Mouse (Mus musculus) kidney, postnatal 0 days (tissue): ENCODE measurements at regions not wholly inside any gene's neighbourhood (a gene's known extent, or its start where the extent isn't known, plus 50 kb on each side); places are given as distances from the start of the nearest gene placed in this dataset.

Experiments used
- ATAC-seq: fragments of 200-750 bp; cut with Nextera tagmentation; replicated peaks from 2 replicates; pipeline ENCODE4 v1.8.0; 2017; ENCODE audit warnings: low read depth, moderate number of reproducible peaks, moderate TSS enrichment, moderate library complexity; ENCODE audit not compliant: low FRiP score
- DNase-seq: peaks from one replicate; pipeline ENCODE4 v3.0.0-alpha.2; 2016; ENCODE audit warnings: low spot score
- H3K27ac ChIP-seq: fragments of 300-500 bp; sonication (generic); 2 replicates; pipeline ENCODE4 v1.5.1; 2014; ENCODE audit warnings: mild to moderate bottlenecking
- H3K27me3 ChIP-seq: fragments of 300-500 bp; sonication (generic); 2 replicates; pipeline ENCODE4 v1.6.1; 2014; ENCODE audit warnings: low read length, mixed read lengths; ENCODE audit not compliant: insufficient read depth
- H3K36me3 ChIP-seq: fragments of 300-500 bp; sonication (generic); 2 replicates; pipeline ENCODE4 v1.6.1; 2014; ENCODE audit warnings: low read length, mixed read lengths; ENCODE audit not compliant: insufficient read depth
- H3K4me1 ChIP-seq: fragments of 300-500 bp; sonication (generic); replicated peaks from 2 replicates; pipeline ENCODE4 v1.6.1; 2014; ENCODE audit warnings: antibody characterized with exemption, low read length, mixed read lengths; ENCODE audit not compliant: insufficient read depth
- H3K4me2 ChIP-seq: fragments of 300-500 bp; sonication (generic); 2 replicates; pipeline ENCODE4 v1.6.1; 2014; ENCODE audit warnings: mild to moderate bottlenecking, low read length, moderate library complexity, mixed read lengths
- H3K4me3 ChIP-seq: fragments of 300-500 bp; sonication (generic); replicated peaks from 2 replicates; pipeline ENCODE4 v1.5.1; 2014; ENCODE audit warnings: low read depth, low read length
- H3K9ac ChIP-seq: fragments of 300-500 bp; sonication (generic); 2 replicates; pipeline ENCODE4 v1.6.1; 2014; ENCODE audit warnings: low read depth, low read length
- H3K9me3 ChIP-seq: fragments of 300-500 bp; sonication (generic); replicated peaks from 2 replicates; pipeline ENCODE4 v1.6.1; 2016; ENCODE audit warnings: low read length, inconsistent platforms, mixed read lengths
- CTCF ChIP-seq: IDR thresholded peaks from 2 replicates; pipeline ENCODE4 v1.5.1; 2016; ENCODE audit warnings: antibody characterized with exemption, low read depth, mild to moderate bottlenecking, moderate library complexity
- WGBS: fragments of 180-500 bp; shearing (Covaris S2); extraction: QIAGEN DNeasy Blood & Tissue Kit; methylation state at CpG from one replicate; pipeline ENCODE4 v1.1.7; 2014; 5-methylcytosine and 5-hydroxymethylcytosine counted together

- no peak for DNase-seq
- no peak for TF ChIP-seq CTCF
- no peaks in the 10 kb centered on the region for H3K4me1 ChIP-seq
- H3K4me2 ChIP-seq, result no peak overlapping the region
- no peak overlapping the region for H3K27ac ChIP-seq
- ATAC-seq, result no peak
- no peak overlapping the region for H3K9ac ChIP-seq
- H3K27me3 ChIP-seq, result no peaks in the 10 kb centered on the region
- no peak overlapping the region for H3K4me3 ChIP-seq
- no peaks in the 10 kb centered on the region for H3K9me3 ChIP-seq
- no peaks in the 10 kb centered on the region for H3K36me3 ChIP-seq
- WGBS, result 88% methylated on average over 7 of the region's 7 CpGs
Measured at GRCm38 (mm10) chr6:143401921-143402320, 234.9 kb downstream of the Etnk1 start.

- Histone ChIP-seq H3K27ac (no peak overlapping the region), H3K27me3 (no peaks in the 10 kb centered on the region), H3K4me3 (no peak overlapping the region), H3K9me3 (no peaks in the 10 kb centered on the region), H3K4me1 (no peaks in the 10 kb centered on the region), H3K36me3 (no peaks in the 10 kb centered on the region), H3K4me2 (no peak overlapping the region), H3K9ac (no peak overlapping the region)
- ATAC-seq (no peak), DNase-seq (no peak)
- no peak for TF ChIP-seq CTCF
- WGBS, result 76% methylated on average over 7 of the region's 7 CpGs
Measured at GRCm38 (mm10) chr6:143402766-143403165, 235.7 kb downstream of the Etnk1 start.

- DNase-seq, result no peak
- Histone ChIP-seq H3K4me1 (no peaks in the 10 kb centered on the region), H3K4me2 (no peak overlapping the region), H3K4me3 (no peak overlapping the region), H3K27ac (no peak overlapping the region), H3K9me3 (no peaks in the 10 kb centered on the region), H3K27me3 (no peaks in the 10 kb centered on the region), H3K36me3 (no peaks in the 10 kb centered on the region), H3K9ac (no peak overlapping the region)
- 89% methylated on average over 4 of the region's 4 CpGs for WGBS
- ATAC-seq, result no peak
- no peak for TF ChIP-seq CTCF
Measured at GRCm38 (mm10) chr6:143404521-143404920, 237.5 kb downstream of the Etnk1 start.

- Histone ChIP-seq H3K4me3 (no peak overlapping the region), H3K36me3 (no peaks in the 10 kb centered on the region), H3K4me1 (no peaks in the 10 kb centered on the region), H3K27me3 (no peaks in the 10 kb centered on the region), H3K9me3 (no peaks in the 10 kb centered on the region), H3K27ac (no peak overlapping the region), H3K9ac (no peak overlapping the region), H3K4me2 (no peak overlapping the region)
- DNase-seq (no peak), ATAC-seq (no peak)
- no peak for TF ChIP-seq CTCF
- 83% methylated on average over 5 of the region's 5 CpGs for WGBS
Measured at GRCm38 (mm10) chr6:143412056-143412455, 245.0 kb downstream of the Etnk1 start.

GRCm38 (mm10) chr6:143412721-143413120, 245.7 kb downstream of the Etnk1 start:
- Histone ChIP-seq H3K27me3 (no peaks in the 10 kb centered on the region), H3K36me3 (no peaks in the 10 kb centered on the region), H3K9me3 (no peaks in the 10 kb centered on the region), H3K4me2 (no peak overlapping the region), H3K9ac (no peak overlapping the region), H3K4me1 (no peaks in the 10 kb centered on the region), H3K27ac (no peak overlapping the region), H3K4me3 (no peak overlapping the region)
- WGBS, result 85% methylated on average over 6 of the region's 6 CpGs
- no peak for TF ChIP-seq CTCF
- ATAC-seq (no peak), DNase-seq (no peak)

- Histone ChIP-seq H3K4me1 (no peaks in the 10 kb centered on the region), H3K36me3 (no peaks in the 10 kb centered on the region), H3K4me2 (no peak overlapping the region), H3K9me3 (no peaks in the 10 kb centered on the region), H3K4me3 (no peak overlapping the region), H3K27me3 (no peaks in the 10 kb centered on the region), H3K27ac (no peak overlapping the region), H3K9ac (no peak overlapping the region)
- no peak for TF ChIP-seq CTCF
- DNase-seq, result no peak
- 89% methylated on average over 27 of the region's 27 CpGs for WGBS
- no peak for ATAC-seq
Measured at GRCm38 (mm10) chr6:143414590-143415382, 247.8 kb downstream of the Etnk1 start.

GRCm38 (mm10) chr6:143415383-143415778, 248.4 kb downstream of the Etnk1 start:
- Histone ChIP-seq H3K27ac (no peak overlapping the region), H3K36me3 (no peaks in the 10 kb centered on the region), H3K9me3 (no peaks in the 10 kb centered on the region), H3K4me2 (no peak overlapping the region), H3K9ac (no peak overlapping the region), H3K4me1 (no peaks in the 10 kb centered on the region), H3K27me3 (no peaks in the 10 kb centered on the region), H3K4me3 (no peak overlapping the region)
- ATAC-seq (no peak), DNase-seq (no peak)
- TF ChIP-seq CTCF, result no peak
- WGBS, result 93% methylated on average over 12 of the region's 12 CpGs
